Mouse (Mus musculus): ENCODE data around the gene Myo5c. TPM values are rescaled to one million over a fixed set of nuclear protein-coding genes. Genes with fewer than 3 reads are reported as not detected.

The Myo5c gene
- total and polyA plus RNA-seq, 3 experiments, result 5.0 to 5.9 (median 5.1) TPM

GRCm38 (mm10) chr9:75221420-75222287 lies 10.2 kb upstream of the Myo5c start:
- Histone ChIP-seq H3K9ac (ENCODE audit: low read depth, low read length) (no peak overlapping the region), H3K79me2 (replicated peaks; ENCODE audit: control insufficient read depth, insufficient read depth, low read length) (no peaks in the 10 kb centered on the region), H3K4me3 (no peak overlapping the region), H3K4me1 (ENCODE audit: control insufficient read depth, insufficient read depth, low read length) (no peaks in the 10 kb centered on the region), H3K27me3 (ENCODE audit: control insufficient read depth, insufficient read depth, low read length) (no peaks in the 10 kb centered on the region), H3K27ac (no peak overlapping the region), H3K36me3 (ENCODE audit: control insufficient read depth, insufficient read depth, low read length) (no peaks in the 10 kb centered on the region)
- intact Hi-C loops (cut with DNase I), result no loop called here
- peak in 1 of 2 experiments; percentile 19 for DNase-seq
- WGBS, result 56% methylated on average over 10 of the region's 10 CpGs
- TF ChIP-seq EP300 (IDR thresholded peaks at IDR 0.05; ENCODE audit: insufficient read depth, low read depth, low read length), result no peak
- TF ChIP-seq POLR2A (IDR thresholded peaks at IDR 0.05; ENCODE audit: insufficient read depth, low read depth, low read length), result no peak
- TF ChIP-seq CTCF (IDR thresholded peaks at IDR 0.05), result no peak

- intact Hi-C loops (cut with DNase I), result no loop called here
- H3K36me3 ChIP-seq (ENCODE audit: control insufficient read depth, insufficient read depth, low read length), result no peaks in the 10 kb centered on the region
- no peak for DNase-seq
- H3K4me1 ChIP-seq (ENCODE audit: control insufficient read depth, insufficient read depth, low read length), result no peaks in the 10 kb centered on the region
- WGBS, result 58% methylated on average over 8 of the region's 8 CpGs
- no peaks in the 10 kb centered on the region for H3K79me2 ChIP-seq (replicated peaks; ENCODE audit: control insufficient read depth, insufficient read depth, low read length)
- H3K27me3 ChIP-seq (ENCODE audit: control insufficient read depth, insufficient read depth, low read length), result peaks cover 2% of the 10 kb centered on the region; the same call in 1 of the 2 replicates
- H3K27ac ChIP-seq, result no peak overlapping the region
- H3K9ac ChIP-seq (ENCODE audit: low read depth, low read length), result no peak overlapping the region
- TF ChIP-seq CTCF (IDR thresholded peaks at IDR 0.05), result no peak
- TF ChIP-seq EP300 (IDR thresholded peaks at IDR 0.05; ENCODE audit: insufficient read depth, low read depth, low read length), result no peak
- no peak for TF ChIP-seq POLR2A (IDR thresholded peaks at IDR 0.05; ENCODE audit: insufficient read depth, low read depth, low read length)
- no peak overlapping the region for H3K4me3 ChIP-seq
Observed at GRCm38 (mm10) chr9:75232860-75233259, 1.0 kb downstream of the Myo5c start.

GRCm38 (mm10) chr9:75234271-75234741 lies 2.5 kb downstream of the Myo5c start:
- Histone ChIP-seq H3K79me2 (replicated peaks; ENCODE audit: control insufficient read depth, insufficient read depth, low read length) (no peaks in the 10 kb centered on the region), H3K27ac (no peak overlapping the region), H3K36me3 (ENCODE audit: control insufficient read depth, insufficient read depth, low read length) (no peaks in the 10 kb centered on the region), H3K9ac (ENCODE audit: low read depth, low read length) (no peak overlapping the region), H3K4me3 (no peak overlapping the region), H3K4me1 (ENCODE audit: control insufficient read depth, insufficient read depth, low read length) (no peaks in the 10 kb centered on the region), H3K27me3 (ENCODE audit: control insufficient read depth, insufficient read depth, low read length) (peaks cover 2% of the 10 kb centered on the region; the same call in 1 of the 2 replicates)
- intact Hi-C loops (cut with DNase I), result no loop called here
- WGBS, result 45% methylated on average over 7 of the region's 7 CpGs
- no peak for TF ChIP-seq EP300 (IDR thresholded peaks at IDR 0.05; ENCODE audit: insufficient read depth, low read depth, low read length)
- no peak for TF ChIP-seq POLR2A (IDR thresholded peaks at IDR 0.05; ENCODE audit: insufficient read depth, low read depth, low read length)
- TF ChIP-seq CTCF (IDR thresholded peaks at IDR 0.05), result no peak
- peak in 1 of 2 experiments; percentile 18 for DNase-seq

DNA sequence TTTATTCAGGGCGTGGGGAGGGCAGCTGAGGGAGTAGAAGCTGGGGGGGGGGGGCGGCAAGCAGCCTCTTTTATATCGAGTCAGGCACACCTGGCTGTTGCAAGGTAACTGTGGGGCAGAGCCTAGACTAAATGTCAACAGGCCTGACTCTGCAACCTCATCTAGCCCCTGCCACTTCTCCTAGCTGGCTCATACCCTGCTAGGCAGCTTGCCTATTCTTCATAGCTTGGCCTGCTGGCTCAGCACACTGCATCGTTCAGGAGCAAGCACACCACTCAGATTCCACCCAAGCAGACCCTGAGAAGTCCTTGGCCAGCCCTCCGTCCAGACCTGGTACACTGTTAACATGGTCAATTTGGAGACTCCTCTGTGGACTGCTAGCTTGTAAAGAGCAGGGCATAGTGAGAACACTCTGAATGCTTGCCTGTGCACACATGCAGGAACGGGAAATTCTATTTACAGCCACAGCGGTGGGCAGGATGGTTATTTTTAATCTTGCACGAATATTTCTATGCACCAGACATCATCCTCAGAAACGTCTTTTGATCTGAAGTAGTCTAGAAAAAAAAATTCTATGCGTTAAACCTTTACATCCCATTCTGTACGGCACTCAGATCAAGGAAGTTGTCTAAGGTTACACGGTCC lies 3.3 kb downstream of the Myo5c start:
- H3K36me3 ChIP-seq (ENCODE audit: control insufficient read depth, insufficient read depth, low read length), result no peaks in the 10 kb centered on the region
- no peaks in the 10 kb centered on the region for H3K4me1 ChIP-seq (ENCODE audit: control insufficient read depth, insufficient read depth, low read length)
- peak in 1 of 2 experiments; percentile 21 for DNase-seq
- H3K4me3 ChIP-seq, result no peak overlapping the region
- intact Hi-C loops (cut with DNase I), result no loop called here
- no peak overlapping the region for H3K9ac ChIP-seq (ENCODE audit: low read depth, low read length)
- TF ChIP-seq POLR2A (IDR thresholded peaks at IDR 0.05; ENCODE audit: insufficient read depth, low read depth, low read length) (no peak), EP300 (IDR thresholded peaks at IDR 0.05; ENCODE audit: insufficient read depth, low read depth, low read length) (no peak), CTCF (IDR thresholded peaks at IDR 0.05) (no peak)
- no peak overlapping the region for H3K27ac ChIP-seq
- no peaks in the 10 kb centered on the region for H3K79me2 ChIP-seq (replicated peaks; ENCODE audit: control insufficient read depth, insufficient read depth, low read length)
- H3K27me3 ChIP-seq (ENCODE audit: control insufficient read depth, insufficient read depth, low read length), result peaks cover 2% of the 10 kb centered on the region; the same call in 1 of the 2 replicates
- WGBS, result 62% methylated on average over 12 of the region's 12 CpGs

DNA sequence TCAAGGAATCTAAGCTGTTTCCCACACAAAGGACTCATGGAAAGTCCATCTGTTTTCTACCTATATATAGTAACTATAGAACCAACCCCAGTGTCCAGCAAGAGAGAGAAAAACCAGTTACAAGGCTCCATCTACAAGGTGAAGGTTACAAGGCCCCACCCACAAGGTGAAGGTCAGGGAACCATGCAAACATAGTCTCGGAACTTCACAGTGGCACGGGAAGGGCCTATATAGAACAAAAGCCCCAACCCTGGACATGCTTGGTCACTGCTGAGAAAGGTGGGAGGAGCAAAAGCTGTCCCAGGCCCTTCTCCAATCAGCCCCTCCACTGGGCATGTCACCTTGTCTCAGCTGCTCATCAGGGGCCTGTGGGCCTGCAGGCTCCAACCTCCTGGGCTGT lies 3.9 kb downstream of the Myo5c start:
- 80% methylated on average over 2 of the region's 2 CpGs for WGBS
- TF ChIP-seq POLR2A (IDR thresholded peaks at IDR 0.05; ENCODE audit: insufficient read depth, low read depth, low read length) (no peak), EP300 (IDR thresholded peaks at IDR 0.05; ENCODE audit: insufficient read depth, low read depth, low read length) (no peak), CTCF (IDR thresholded peaks at IDR 0.05) (no peak)
- Histone ChIP-seq H3K27ac (peak overlapping the region; percentile 28; the same call in 1 of the 2 replicates), H3K4me1 (ENCODE audit: control insufficient read depth, insufficient read depth, low read length) (no peaks in the 10 kb centered on the region), H3K27me3 (ENCODE audit: control insufficient read depth, insufficient read depth, low read length) (peaks cover 2% of the 10 kb centered on the region; the same call in 1 of the 2 replicates), H3K4me3 (no peak overlapping the region), H3K9ac (ENCODE audit: low read depth, low read length) (no peak overlapping the region), H3K36me3 (ENCODE audit: control insufficient read depth, insufficient read depth, low read length) (no peaks in the 10 kb centered on the region), H3K79me2 (replicated peaks; ENCODE audit: control insufficient read depth, insufficient read depth, low read length) (no peaks in the 10 kb centered on the region)
- intact Hi-C loops (cut with DNase I), result no loop called here
- DNase-seq, result no peak

Measured in heart, adult 2 months (tissue).